Mouse (Mus musculus) stomach, postnatal 0 days (tissue): ENCODE measurements around the gene Chst11.

Experiments used
- CTCF ChIP-seq: IDR thresholded peaks from 2 replicates; pipeline ENCODE4 v1.5.1; 2016; ENCODE audit warnings: antibody characterized with exemption, low read depth, mild to moderate bottlenecking, moderate library complexity
- EP300 ChIP-seq: optimal IDR thresholded peaks from 2 replicates; pipeline ENCODE3; 2016; ENCODE audit warnings: antibody characterized with exemption

GRCm38 (mm10) chr10:83165521-83166243 lies 180.4 kb downstream of the Chst11 start:
- TF ChIP-seq CTCF (no peak), EP300 (no peak)
